Mouse (Mus musculus) stomach, embryonic 14.5 days (tissue): Measurements from ENCODE around the gene Smarcc2. TPM values are rescaled to one million over a fixed set of nuclear protein-coding genes. Genes with fewer than 3 reads are reported as not detected.
A peak's percentile ranks its signal among the peaks of the same experiment; 100 is the strongest.
"Not testable (repeated sequence)": the region's sequence is repeated elsewhere in the genome, so short reads cannot be mapped to it uniquely, and the experiment has no call there.

Experiments used
- ATAC-seq: fragments of 200-750 bp; cut with Nextera tagmentation; 2 replicates; pipeline ENCODE4 v1.8.0; 2017; ENCODE audit warnings: low read depth, moderate TSS enrichment; ENCODE audit not compliant: insufficient number of reproducible peaks, insufficient read depth, low FRiP score
- H3K27ac ChIP-seq: fragments of 300-500 bp; sonication (generic); 2 replicates; pipeline ENCODE4 v1.5.1; 2014; ENCODE audit warnings: mild to moderate bottlenecking, low read length, moderate library complexity, mixed read lengths
- H3K27me3 ChIP-seq: fragments of 300-500 bp; sonication (generic); 2 replicates; pipeline ENCODE4 v1.6.1; 2014; ENCODE audit warnings: low read length, control low read depth, mixed read lengths; ENCODE audit not compliant: control insufficient read depth, insufficient read depth
- H3K36me3 ChIP-seq: fragments of 300-500 bp; sonication (generic); 2 replicates; pipeline ENCODE4 v1.6.1; 2014; ENCODE audit warnings: mild to moderate bottlenecking, control low read depth, low read length, moderate library complexity, mixed read lengths; ENCODE audit not compliant: control insufficient read depth, insufficient read depth
- H3K4me1 ChIP-seq: fragments of 300-500 bp; sonication (generic); 2 replicates; pipeline ENCODE4 v1.6.1; 2014; ENCODE audit warnings: low read length, control low read depth, mixed read lengths; ENCODE audit not compliant: control insufficient read depth, insufficient read depth
- H3K4me2 ChIP-seq: fragments of 300-500 bp; sonication (generic); replicated peaks from 2 replicates; pipeline ENCODE4 v1.6.1; 2014; ENCODE audit warnings: low read depth, low read length, control low read depth
- H3K4me3 ChIP-seq: fragments of 300-500 bp; sonication (generic); 2 replicates; pipeline ENCODE4 v1.5.1; 2014; ENCODE audit warnings: low read depth, low read length, control low read depth
- H3K9ac ChIP-seq: fragments of 300-500 bp; sonication (generic); replicated peaks from 2 replicates; pipeline ENCODE4 v1.6.1; 2014; ENCODE audit warnings: low read depth, mild to moderate bottlenecking, control low read depth, low read length, moderate library complexity, mixed read lengths
- H3K9me3 ChIP-seq: fragments of 300-500 bp; sonication (generic); 2 replicates; pipeline ENCODE4 v1.6.1; 2016; ENCODE audit warnings: low read depth, low read length, control low read depth; ENCODE audit not compliant: control insufficient read depth
- WGBS: fragments of 180-500 bp; shearing (Covaris S2); extraction: QIAGEN DNeasy Blood & Tissue Kit; methylation state at CpG from one replicate; pipeline ENCODE4 v1.1.7; 2014; 5-methylcytosine and 5-hydroxymethylcytosine counted together
- polyA plus RNA-seq: library from polyadenylated mRNA; unstranded; fragments of >200 nt; fragmentation: Nextera tagmentation; extraction: Ambion mirVana; gene quantifications from 2 replicates; pipeline ENCODE4 v1.2.1, GENCODE M21; 2014

Gene Smarcc2
- polyA plus RNA-seq, 1 experiment from 2014 or later: 110 TPM

DNA sequence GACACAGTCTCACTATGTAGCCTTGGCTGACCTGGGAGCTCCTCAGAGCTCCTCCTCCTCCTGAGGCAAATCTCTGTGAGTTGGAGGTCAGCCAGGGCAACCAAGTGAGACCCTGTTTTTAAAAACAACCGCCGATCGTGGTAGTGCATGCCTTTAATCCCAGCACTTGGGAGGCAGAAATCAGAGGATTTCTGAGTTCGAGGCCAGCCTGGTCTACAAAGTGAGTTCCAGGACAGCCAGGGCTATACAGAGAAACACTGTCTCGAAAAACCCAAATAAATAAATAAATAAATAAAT is 46.3 kb downstream of the Smarcc2 start:
- not testable (repeated sequence) for H3K4me3 ChIP-seq, H3K27me3 ChIP-seq, H3K4me1 ChIP-seq, H3K9ac ChIP-seq, H3K36me3 ChIP-seq, H3K4me2 ChIP-seq, ATAC-seq, H3K9me3 ChIP-seq, H3K27ac ChIP-seq
- 85% methylated on average over 5 of the region's 5 CpGs for WGBS

DNA sequence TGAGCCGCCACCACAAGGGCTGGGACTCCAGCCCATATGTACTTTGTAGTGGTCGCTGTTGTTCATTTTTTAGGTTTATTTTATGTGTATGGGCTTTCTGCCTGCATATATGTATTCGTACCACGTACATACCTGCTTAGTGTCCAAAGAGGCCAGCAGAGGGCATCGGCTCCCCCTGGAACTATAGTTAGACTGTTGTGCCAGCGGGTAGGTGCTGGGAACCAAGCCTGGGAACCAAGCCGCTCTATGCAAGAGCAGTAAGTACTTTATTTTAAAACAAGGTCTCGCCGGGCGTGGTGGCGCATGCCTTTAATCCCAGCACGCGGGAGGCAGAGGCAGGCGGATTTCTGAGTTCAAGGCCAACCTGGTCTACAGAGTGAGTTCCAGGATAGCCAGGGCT is 46.9 kb downstream of the Smarcc2 start:
- Histone ChIP-seq H3K9me3 (no peaks in the 10 kb centered on the region), H3K4me1 (0 out of 2 replicates have a peak, but pooled peaks cover 2% of the 10 kb centered on the region), H3K27me3 (no peaks in the 10 kb centered on the region), H3K36me3 (peaks cover 7% of the 10 kb centered on the region; the same call in 1 of the 2 replicates), H3K9ac (no peak overlapping the region), H3K4me3 (no peak overlapping the region), H3K27ac (no peak overlapping the region), H3K4me2 (no peak overlapping the region)
- WGBS: 91% methylated on average over 14 of the region's 14 CpGs
- no peak for ATAC-seq

DNA sequence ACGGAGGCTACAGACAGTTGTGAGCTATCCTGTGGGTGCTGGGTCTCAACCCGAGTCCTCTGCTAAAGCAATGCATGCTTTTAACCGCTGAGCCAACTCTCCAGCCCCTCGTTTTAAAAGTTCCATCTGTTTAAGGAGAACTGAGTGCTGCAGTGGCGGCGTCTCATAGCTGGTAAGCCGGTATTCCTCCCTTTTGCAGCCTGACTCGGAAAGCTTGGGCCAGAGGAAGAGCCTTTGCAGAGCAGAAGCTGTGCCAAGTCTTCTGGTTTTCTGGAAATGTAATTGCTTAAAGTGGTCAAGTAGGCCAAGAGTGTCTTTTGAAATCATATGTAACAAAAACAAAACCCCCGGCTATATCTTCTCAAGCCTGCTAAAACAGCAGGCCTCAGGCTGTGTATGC is 49.2 kb downstream of the Smarcc2 start:
- ATAC-seq: no peak
- no peak overlapping the region for H3K4me3 ChIP-seq
- H3K4me1 ChIP-seq: 0 out of 2 replicates have a peak, but pooled peaks cover 2% of the 10 kb centered on the region
- H3K9me3 ChIP-seq: no peaks in the 10 kb centered on the region
- WGBS: 55% methylated on average over 9 of the region's 9 CpGs
- H3K27me3 ChIP-seq: no peaks in the 10 kb centered on the region
- no peak overlapping the region for H3K9ac ChIP-seq
- H3K27ac ChIP-seq: peak overlapping the region; percentile 33; the same call in 1 of the 2 replicates
- H3K4me2 ChIP-seq: no peak overlapping the region
- peaks cover 10% of the 10 kb centered on the region; the same call in 1 of the 2 replicates for H3K36me3 ChIP-seq

DNA sequence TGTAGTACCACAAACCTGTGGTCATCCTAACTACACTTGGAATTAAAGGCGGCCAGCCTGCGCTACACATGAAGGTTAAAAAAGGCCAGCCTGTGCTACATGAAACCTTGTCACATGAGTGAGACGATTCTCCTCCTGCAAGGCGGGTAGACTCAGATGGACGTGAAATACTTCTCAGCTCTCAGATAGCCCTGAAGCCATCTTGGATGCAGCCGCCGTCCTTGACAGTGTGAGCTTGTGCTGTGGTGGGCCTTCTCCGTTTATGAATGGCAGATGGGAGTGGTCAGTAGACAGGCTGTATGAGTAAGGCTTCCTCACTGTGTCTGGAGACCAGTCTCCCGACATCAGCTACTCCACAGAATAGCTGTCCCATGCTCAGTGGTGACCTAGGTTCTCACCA is 50.2 kb downstream of the Smarcc2 start:
- H3K4me2 ChIP-seq: no peak overlapping the region
- 85% methylated on average over 9 of the region's 9 CpGs for WGBS
- no peak overlapping the region for H3K27ac ChIP-seq

DNA sequence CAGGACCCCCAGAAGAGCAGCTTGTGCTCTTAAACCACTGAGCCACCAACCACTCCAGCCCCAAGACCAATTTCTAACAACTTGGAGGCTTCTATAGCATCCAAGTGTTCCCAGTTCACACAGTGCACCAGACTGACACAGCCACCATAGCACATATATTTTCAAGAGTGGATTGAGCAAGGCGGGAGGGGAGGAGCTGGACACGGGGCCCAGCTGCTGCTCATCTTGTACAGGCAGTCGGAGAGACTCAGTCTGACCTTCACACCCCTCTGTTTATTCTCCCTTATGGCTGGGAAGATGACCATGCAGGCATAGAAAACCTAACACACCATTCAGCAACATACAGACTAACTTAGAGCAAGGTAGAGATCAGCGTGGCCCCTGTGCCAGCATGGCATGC is 50.8 kb downstream of the Smarcc2 start:
- WGBS: 66% methylated on average over 4 of the region's 4 CpGs
- H3K27me3 ChIP-seq: no peaks in the 10 kb centered on the region
- H3K4me2 ChIP-seq: no peak overlapping the region
- H3K9me3 ChIP-seq: no peaks in the 10 kb centered on the region
- ATAC-seq: no peak
- no peak overlapping the region for H3K9ac ChIP-seq
- no peak overlapping the region for H3K27ac ChIP-seq
- peaks cover 10% of the 10 kb centered on the region; the same call in 1 of the 2 replicates for H3K36me3 ChIP-seq
- H3K4me1 ChIP-seq: 0 out of 2 replicates have a peak, but pooled peaks cover 2% of the 10 kb centered on the region
- H3K4me3 ChIP-seq: no peak overlapping the region

More for the DNA sequence above, 50.2 kb downstream of the Smarcc2 start:
- Histone ChIP-seq H3K27me3 (no peaks in the 10 kb centered on the region), H3K9ac (no peak overlapping the region), H3K9me3 (no peaks in the 10 kb centered on the region), H3K36me3 (peaks cover 10% of the 10 kb centered on the region; the same call in 1 of the 2 replicates), H3K4me3 (no peak overlapping the region), H3K4me1 (0 out of 2 replicates have a peak, but pooled peaks cover 2% of the 10 kb centered on the region)
- ATAC-seq: no peak

DNA sequence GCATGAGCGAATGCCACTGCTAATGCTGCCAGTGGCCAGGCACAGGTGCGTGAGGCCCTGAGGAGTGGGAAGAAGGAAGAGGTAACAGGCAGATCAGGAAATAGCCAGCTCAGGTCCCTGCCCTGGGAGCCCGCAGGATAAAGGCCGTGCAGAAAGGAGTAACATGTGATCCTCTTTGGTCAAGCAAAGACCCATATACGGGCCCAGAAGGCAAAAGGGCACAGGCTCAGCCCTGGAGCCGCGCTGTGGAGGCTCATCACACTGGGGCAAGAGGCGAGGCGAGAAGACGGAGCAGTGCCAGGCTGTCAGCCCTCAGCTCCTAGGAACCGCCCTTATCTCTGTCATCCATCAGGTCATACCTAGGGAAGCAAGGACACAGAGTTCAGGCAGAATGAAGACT is 51.3 kb downstream of the Smarcc2 start:
- Histone ChIP-seq H3K9me3 (no peaks in the 10 kb centered on the region), H3K27ac (no peak overlapping the region), H3K27me3 (no peaks in the 10 kb centered on the region), H3K9ac (no peak overlapping the region), H3K4me2 (no peak overlapping the region), H3K4me3 (no peak overlapping the region), H3K36me3 (peaks cover 10% of the 10 kb centered on the region; the same call in 1 of the 2 replicates), H3K4me1 (0 out of 2 replicates have a peak, but pooled peaks cover 2% of the 10 kb centered on the region)
- ATAC-seq: no peak
- WGBS: 86% methylated on average over 11 of the region's 11 CpGs

DNA sequence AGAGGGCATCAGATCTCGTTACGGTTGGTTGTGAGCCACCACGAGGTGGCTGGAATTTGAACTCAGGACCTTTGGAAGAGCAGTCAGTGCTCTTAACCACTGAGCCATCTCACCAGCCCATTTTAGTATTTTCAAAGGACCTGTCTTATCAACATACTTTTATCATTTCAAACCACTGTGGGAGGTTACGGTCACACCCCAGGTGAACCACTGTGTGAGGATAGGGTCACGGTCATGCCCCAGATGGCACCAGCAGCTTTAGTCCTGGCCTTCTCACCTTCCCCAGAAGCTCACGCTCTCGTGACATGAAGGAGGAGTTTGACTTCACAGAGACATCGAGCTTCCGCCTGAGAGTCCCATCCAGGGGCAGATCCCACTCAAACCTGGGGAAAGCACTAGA is 52.1 kb downstream of the Smarcc2 start:
- Histone ChIP-seq H3K4me1 (0 out of 2 replicates have a peak, but pooled peaks cover 2% of the 10 kb centered on the region), H3K4me2 (no peak overlapping the region), H3K9me3 (no peaks in the 10 kb centered on the region), H3K4me3 (no peak overlapping the region), H3K36me3 (peaks cover 13% of the 10 kb centered on the region; the same call in 1 of the 2 replicates), H3K27me3 (no peaks in the 10 kb centered on the region), H3K27ac (no peak overlapping the region), H3K9ac (no peak overlapping the region)
- 88% methylated on average over 9 of the region's 9 CpGs for WGBS
- ATAC-seq: no peak

DNA sequence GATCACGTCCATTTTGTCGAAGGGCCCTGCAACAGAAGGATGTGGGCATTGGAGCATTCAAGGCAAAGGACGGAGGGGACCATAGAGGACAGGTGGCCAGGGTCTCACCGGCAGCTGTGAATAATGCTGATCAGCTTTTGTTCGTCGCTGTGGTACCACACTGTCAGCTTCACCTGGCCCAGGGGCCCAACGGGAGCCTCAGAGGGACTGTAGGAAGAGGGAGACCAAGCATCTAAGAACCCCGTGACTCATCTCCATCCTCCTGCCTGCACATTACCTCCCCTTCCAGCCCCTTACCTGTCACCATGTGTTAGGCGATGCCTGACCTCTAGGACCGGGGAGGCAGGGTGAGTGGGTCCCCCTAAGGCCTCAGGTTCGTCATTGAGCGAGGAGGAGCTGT is 52.7 kb downstream of the Smarcc2 start:
- no peaks in the 10 kb centered on the region for H3K27me3 ChIP-seq
- no peak overlapping the region for H3K4me3 ChIP-seq
- no peak overlapping the region for H3K4me2 ChIP-seq
- no peaks in the 10 kb centered on the region for H3K9me3 ChIP-seq
- no peak overlapping the region for H3K9ac ChIP-seq
- no peak overlapping the region for H3K27ac ChIP-seq
- WGBS: 90% methylated on average over 12 of the region's 12 CpGs
- 0 out of 2 replicates have a peak, but pooled peaks cover 2% of the 10 kb centered on the region for H3K4me1 ChIP-seq
- ATAC-seq: no peak
- peaks cover 14% of the 10 kb centered on the region; the same call in 1 of the 2 replicates for H3K36me3 ChIP-seq

DNA sequence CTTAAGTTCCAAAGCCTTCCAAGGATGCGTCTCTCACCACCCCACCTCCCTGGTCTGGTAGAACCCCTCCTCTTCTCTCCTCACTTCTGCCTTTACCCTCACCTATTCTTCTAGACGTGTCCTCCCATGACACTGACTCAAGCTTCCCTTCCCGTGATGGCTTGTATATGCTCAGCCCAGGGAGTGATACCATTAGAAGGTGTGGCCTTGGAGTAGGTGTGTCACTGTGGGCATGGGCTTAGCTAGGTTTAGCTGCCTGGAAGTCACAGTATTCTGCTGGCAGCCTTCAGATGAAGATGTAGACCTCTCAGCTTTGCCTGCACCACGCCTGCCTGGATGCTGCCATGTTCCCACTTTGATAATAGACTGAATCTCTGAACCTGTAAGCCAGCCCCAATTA is 56.0 kb downstream of the Smarcc2 start:
- H3K4me1 ChIP-seq: no peaks in the 10 kb centered on the region
- no peak overlapping the region for H3K9ac ChIP-seq
- no peak for ATAC-seq
- WGBS: 80% methylated on average over 4 of the region's 4 CpGs
- no peaks in the 10 kb centered on the region for H3K9me3 ChIP-seq
- peaks cover 14% of the 10 kb centered on the region; the same call in 1 of the 2 replicates for H3K36me3 ChIP-seq
- no peak overlapping the region for H3K4me3 ChIP-seq
- H3K27ac ChIP-seq: no peak overlapping the region
- H3K4me2 ChIP-seq: no peak overlapping the region
- H3K27me3 ChIP-seq: no peaks in the 10 kb centered on the region
